Mouse (Mus musculus) adrenal gland (tissue): ENCODE results near the gene Ccdc194.

ENCODE experiments used
- intact Hi-C: fragments of 180-260 bp; cut with DNase I; formaldehyde crosslinking; loops from one replicate; pipeline ENCODE4 v1.15.1; 2025

Ccdc194 gene

GRCm38 (mm10) chr8:71478943-71479342, 46.6 kb downstream of the Ccdc194 start:
- intact Hi-C loops: no loop called here

GRCm38 (mm10) chr8:71477196-71477845, 48.2 kb downstream of the Ccdc194 start:
- intact Hi-C loops: no loop called here

- intact Hi-C loops: no loop called here
Observed at GRCm38 (mm10) chr8:71476099-71476940, 49.2 kb downstream of the Ccdc194 start.

- intact Hi-C loops: no loop called here
Observed at GRCm38 (mm10) chr8:71475702-71476075, 49.8 kb downstream of the Ccdc194 start.

- intact Hi-C loops: no loop called here
Observed at GRCm38 (mm10) chr8:71474785-71475701, 50.5 kb downstream of the Ccdc194 start.

- intact Hi-C loops: no loop called here
Observed at GRCm38 (mm10) chr8:71474344-71474743, 51.2 kb downstream of the Ccdc194 start.

- intact Hi-C loops: no loop called here
Observed at GRCm38 (mm10) chr8:71472601-71473386, 52.7 kb downstream of the Ccdc194 start.

GRCm38 (mm10) chr8:71471861-71472260, 53.6 kb downstream of the Ccdc194 start:
- intact Hi-C loops: no loop called here

GRCm38 (mm10) chr8:71470913-71471255, 54.6 kb downstream of the Ccdc194 start:
- intact Hi-C loops: no loop called here

- intact Hi-C loops: no loop called here
Observed at GRCm38 (mm10) chr8:71470146-71470912, 55.2 kb downstream of the Ccdc194 start.
